Mouse (Mus musculus): ENCODE results near the gene Nfx1. TPM values are rescaled to one million over a fixed set of nuclear protein-coding genes. Genes with fewer than 3 reads are reported as not detected.

Gene Nfx1
- 113 TPM for polyA plus RNA-seq (2017; shearing (Covaris generic))

DNA sequence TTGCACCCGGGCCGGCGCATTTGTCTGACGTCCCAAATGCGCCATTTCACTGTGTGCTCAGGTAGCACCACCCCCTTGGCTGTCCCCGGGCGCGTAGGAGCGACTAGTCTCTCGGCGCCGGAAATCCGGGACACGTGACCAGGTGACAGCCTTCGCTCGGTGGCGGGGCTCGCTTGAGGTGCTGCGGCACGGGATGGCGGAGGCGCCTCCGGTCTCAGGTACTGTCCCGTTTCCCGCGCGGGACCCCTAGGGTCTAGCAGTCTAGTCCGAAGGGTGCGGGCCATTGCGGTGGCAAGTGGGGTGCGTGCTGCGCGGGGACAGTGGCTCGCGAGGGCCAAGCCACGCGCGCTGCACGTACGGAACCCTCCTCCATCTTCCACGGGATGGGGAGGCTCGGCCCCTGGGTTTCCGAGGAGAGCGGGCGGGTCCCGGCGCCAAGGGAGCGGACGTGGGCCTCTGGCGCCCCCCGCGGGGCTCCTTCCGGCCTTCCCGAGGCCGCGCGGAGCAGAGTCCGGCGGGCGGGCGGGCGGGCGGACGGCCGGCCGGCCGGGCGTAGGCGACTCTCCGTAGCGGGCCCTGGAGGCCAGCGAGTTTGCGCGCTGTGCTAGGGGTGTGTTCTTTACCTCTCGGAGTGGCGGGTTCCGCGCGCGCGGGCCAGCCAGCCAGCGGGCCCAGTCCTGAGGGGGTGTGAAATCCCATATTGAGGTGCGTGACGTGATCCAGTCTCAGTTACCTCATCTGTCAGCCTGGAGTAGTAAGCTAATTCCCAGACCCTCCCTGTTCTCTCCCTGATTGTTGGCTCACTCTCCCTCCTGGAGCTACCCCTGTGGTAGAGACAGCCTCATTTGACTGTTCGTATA lies at the start of gene Nfx1:
Gene Nfx1, plus strand, starts transcription at position 65 of the 860 bp plus-strand sequence.

DNA sequence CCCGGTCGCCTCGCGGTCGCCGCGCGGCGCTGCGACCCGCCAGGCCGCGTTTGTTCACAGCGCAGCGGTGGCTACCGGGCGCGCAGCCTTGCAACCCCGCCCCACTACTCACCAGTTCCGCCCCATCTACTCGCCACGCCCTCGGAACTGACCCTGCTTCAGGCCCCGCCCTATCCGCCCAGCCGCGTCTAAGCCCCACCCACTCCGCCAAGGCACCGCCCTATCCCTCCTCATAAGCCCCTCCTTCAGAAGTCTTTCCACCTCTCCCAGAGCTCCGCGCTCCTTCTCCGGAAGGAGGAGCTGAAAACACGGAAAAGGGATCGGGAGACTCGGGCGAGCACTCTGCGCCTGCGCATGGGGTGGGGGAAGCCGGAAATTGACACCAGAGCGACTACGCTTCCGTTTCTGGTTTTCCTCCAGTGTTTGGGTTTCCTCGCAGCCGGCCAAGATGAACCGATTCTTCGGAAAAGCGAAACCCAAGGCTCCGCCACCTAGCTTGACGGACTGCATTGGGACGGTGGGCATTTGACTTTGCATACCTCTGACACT lies 22.5 kb upstream of the Nfx1 start, which contains the start of the genes Bag1 and Chmp5:
Gene Bag1, minus strand, starts transcription at position 135 of the 549 bp plus-strand sequence.
Gene Chmp5, plus strand, starts transcription at position 248 of the 549 bp plus-strand sequence.

DNA sequence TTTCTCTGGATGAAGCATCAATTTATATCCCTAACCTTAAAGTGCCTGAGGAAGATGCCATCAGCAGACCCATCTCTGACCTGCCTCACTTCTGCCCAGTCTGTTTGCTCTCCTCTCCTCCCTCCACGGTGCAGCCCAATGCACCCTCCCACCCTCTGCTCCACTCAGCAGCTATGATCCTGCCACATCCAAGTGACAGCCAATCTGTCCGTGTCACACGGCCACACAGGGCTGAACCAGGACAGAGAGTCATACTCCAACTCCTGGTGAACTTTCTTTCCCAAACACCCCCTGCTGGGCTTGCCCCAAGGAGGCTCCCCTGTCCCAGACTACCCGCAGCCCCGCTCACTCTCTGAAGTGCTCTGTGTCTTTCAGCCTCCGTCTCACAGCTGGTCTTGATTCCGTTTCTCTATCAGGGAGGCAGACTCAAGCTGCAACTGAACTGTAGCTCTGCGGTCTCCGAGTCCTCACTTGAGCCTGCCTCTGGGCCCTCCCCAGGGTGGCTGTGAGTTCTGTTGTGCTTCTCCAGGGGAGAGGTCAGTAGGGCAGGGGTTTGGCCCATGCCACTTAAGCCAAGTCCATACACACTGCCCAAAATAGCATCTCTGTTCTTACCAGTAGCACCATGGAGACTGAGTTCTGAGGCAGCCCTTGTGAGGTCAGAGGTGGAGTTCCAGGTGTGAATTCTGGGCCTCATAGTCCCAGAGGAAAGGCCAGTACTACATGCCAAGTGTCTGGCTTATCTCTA lies 77.0 kb downstream of the Nfx1 start, which contains the start of gene Aqp7:
Gene Aqp7, minus strand, starts transcription at position 616 of the 748 bp plus-strand sequence.

Other genes starting within 250 kb of the Nfx1 start
- 812 TPM for gene Dnaja1, start 248.8 kb upstream of the Nfx1 start, polyA plus RNA-seq (2017; shearing (Covaris generic))
- 93.8 TPM for gene Smu1, start 213.0 kb upstream of the Nfx1 start, polyA plus RNA-seq (2017; shearing (Covaris generic))
- 121 TPM for gene B4galt1, start 116.9 kb upstream of the Nfx1 start, polyA plus RNA-seq (2017; shearing (Covaris generic))
- not detected for gene Spink4, start 50.9 kb upstream of the Nfx1 start, polyA plus RNA-seq (2017; shearing (Covaris generic))
- 153 TPM for gene Bag1, start 22.6 kb upstream of the Nfx1 start, polyA plus RNA-seq (2017; shearing (Covaris generic))
- 52.9 TPM for gene Chmp5, start 22.5 kb upstream of the Nfx1 start, polyA plus RNA-seq (2017; shearing (Covaris generic))
- not detected for gene Aqp7, start 77.2 kb downstream of the Nfx1 start, polyA plus RNA-seq (2017; shearing (Covaris generic))
- 9.4 TPM for gene Aqp3, start 127.3 kb downstream of the Nfx1 start, polyA plus RNA-seq (2017; shearing (Covaris generic))
- gene Nol6, start 153.5 kb downstream of the Nfx1 start, polyA plus RNA-seq (2017; shearing (Covaris generic)), result 33.1 TPM
- gene Ube2r2, start 164.8 kb downstream of the Nfx1 start, polyA plus RNA-seq (2017; shearing (Covaris generic)), result 75.8 TPM